Comparison of ENCODE assay signal across 10 mouse cellular contexts in the genomic region with DNA sequence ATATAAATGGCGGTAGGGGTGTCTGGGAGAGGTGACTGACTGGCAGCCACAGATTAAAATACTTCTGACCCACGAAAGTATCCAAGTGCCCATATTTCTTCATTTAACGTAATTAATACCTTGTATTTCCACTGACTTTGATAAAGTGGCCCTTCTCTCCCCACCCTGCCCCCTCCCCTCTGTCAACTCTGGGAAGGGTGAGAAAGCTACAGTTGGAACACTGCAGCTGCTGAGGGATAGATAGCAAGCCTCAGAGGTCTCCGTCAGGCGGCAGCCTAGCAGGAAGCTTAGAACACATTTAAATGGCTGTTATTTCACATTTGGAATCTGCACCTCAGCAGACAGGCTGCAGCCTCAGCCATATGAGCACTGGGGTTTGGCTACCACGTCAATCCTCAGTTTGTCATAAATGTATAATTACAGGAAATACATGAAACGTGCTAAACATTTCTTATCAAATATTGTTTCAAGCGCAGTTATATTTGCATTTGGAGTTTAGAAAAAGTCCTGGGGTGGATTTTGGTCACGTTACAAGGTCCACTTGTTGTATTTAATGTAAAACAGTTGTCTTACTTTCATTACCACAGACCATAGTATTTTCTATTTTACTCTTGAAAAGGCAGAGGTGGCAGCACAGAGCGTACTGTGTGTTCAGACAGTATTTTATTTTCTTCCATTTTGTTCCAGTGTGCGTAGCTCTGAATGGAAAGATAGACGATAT.
DNase-seq lines count a peak whose midpoint lies in the region; ATAC-seq and TF ChIP-seq lines count a peak whose summit lies in the region.
"Had no signal": no experiment of that assay in that cellular context is flagged by ENCODE, and none has a peak within 500 bp of the region (broad histone marks: within the 10 kb centered on the region; RNA-seq: fewer than 3 reads in every experiment).

No protein-coding gene starts in this region.

- H3K4me1 ChIP-seq in hindbrain, embryonic 10.5 days (replicated peaks), result peaks cover 59% of the 10 kb centered on the region
- no peaks in the 10 kb centered on the region for H3K4me1 ChIP-seq in hindbrain, postnatal 0 days (ENCODE audit: insufficient read depth, low read length)
- H3K4me1 ChIP-seq in limb, embryonic 12.5 days (replicated peaks), result peaks cover 52% of the 10 kb centered on the region
- H3K4me1 ChIP-seq in stomach, postnatal 0 days (replicated peaks; ENCODE audit: control insufficient read depth, insufficient read depth), result no peaks in the 10 kb centered on the region
- H3K4me1 ChIP-seq in midbrain, embryonic 11.5 days (ENCODE audit: control insufficient read depth, insufficient read depth, low read length), result peaks cover 10% of the 10 kb centered on the region

- no peak for TF ChIP-seq CTCF in hindbrain, postnatal 0 days (IDR thresholded peaks at IDR 0.05; ENCODE audit: low read depth)
- TF ChIP-seq CTCF in stomach, postnatal 0 days (IDR thresholded peaks at IDR 0.05; ENCODE audit: low read depth), result 0 out of 2 replicates have a peak, but pooled peaks have one; percentile 11

- ATAC-seq in hindbrain, postnatal 0 days, result no peak
- no peak; the same call in 1 of the 2 replicates for ATAC-seq in limb, embryonic 12.5 days (ENCODE audit: insufficient number of reproducible peaks, insufficient read depth, low FRiP score, low TSS enrichment, low read depth)
- no peak for ATAC-seq in stomach, postnatal 0 days (ENCODE audit: low FRiP score, low TSS enrichment)
- no peak for ATAC-seq in midbrain, embryonic 11.5 days (ENCODE audit: low FRiP score)

- peak overlapping the region; percentile 45 for H3K27ac ChIP-seq in hindbrain, embryonic 10.5 days
- H3K27ac ChIP-seq in hindbrain, postnatal 0 days, result no peak overlapping the region
- H3K27ac ChIP-seq in limb, embryonic 12.5 days, result peak overlapping the region; percentile 75
- no peak overlapping the region for H3K27ac ChIP-seq in stomach, postnatal 0 days (replicated peaks)
- H3K27ac ChIP-seq in midbrain, embryonic 11.5 days (ENCODE audit: low read depth, low read length), result no peak overlapping the region

- H3K4me3 ChIP-seq in hindbrain, embryonic 10.5 days, result no peak overlapping the region
- H3K4me3 ChIP-seq in hindbrain, postnatal 0 days (ENCODE audit: low read length), result no peak overlapping the region
- no peak overlapping the region for H3K4me3 ChIP-seq in limb, embryonic 12.5 days (replicated peaks)
- no peak overlapping the region for H3K4me3 ChIP-seq in stomach, postnatal 0 days (ENCODE audit: low read depth, low read length)
- no peak overlapping the region for H3K4me3 ChIP-seq in midbrain, embryonic 11.5 days (ENCODE audit: low read depth, low read length)

- no peak for DNase-seq in hindbrain, embryonic 10.5 days (ENCODE audit: low spot score)
- no peak for DNase-seq in hindbrain, postnatal 0 days (ENCODE audit: low spot score)
- peak; percentile 52 for DNase-seq in retina, postnatal 1 day
- no peak for DNase-seq in retina, embryonic 14.5 days (ENCODE audit: low spot score)
- no peak for DNase-seq in stomach, postnatal 0 days (ENCODE audit: low spot score)
- no peak for DNase-seq in urinary bladder, postnatal 10 days (ENCODE audit: low spot score)
- no peak for DNase-seq in midbrain, embryonic 11.5 days (ENCODE audit: low spot score, missing footprints)
- DNase-seq: cerebellum, postnatal 10 days; thymus, adult 2 months had no signal

- no peaks in the 10 kb centered on the region for H3K9me3 ChIP-seq in hindbrain, embryonic 10.5 days
- H3K9me3 ChIP-seq in hindbrain, postnatal 0 days (ENCODE audit: low read length), result no peaks in the 10 kb centered on the region
- H3K9me3 ChIP-seq in limb, embryonic 12.5 days, result no peaks in the 10 kb centered on the region
- no peaks in the 10 kb centered on the region for H3K9me3 ChIP-seq in stomach, postnatal 0 days (ENCODE audit: control insufficient read depth, low read length)
- no peaks in the 10 kb centered on the region for H3K9me3 ChIP-seq in midbrain, embryonic 11.5 days (ENCODE audit: control insufficient read depth, low read length)

- no peak overlapping the region for H3K4me2 ChIP-seq in hindbrain, postnatal 0 days (ENCODE audit: low read depth, low read length)
- peak overlapping the region; percentile 27 for H3K4me2 ChIP-seq in limb, embryonic 12.5 days
- H3K4me2 ChIP-seq in stomach, postnatal 0 days (replicated peaks; ENCODE audit: low read depth), result no peak overlapping the region; the same call in 1 of the 2 replicates
- H3K4me2 ChIP-seq in midbrain, embryonic 11.5 days, result no peak overlapping the region

- H3K9ac ChIP-seq in hindbrain, postnatal 0 days (replicated peaks; ENCODE audit: low read length), result no peak overlapping the region
- no peak overlapping the region; the same call in 1 of the 2 replicates for H3K9ac ChIP-seq in limb, embryonic 12.5 days (replicated peaks)
- no peak overlapping the region for H3K9ac ChIP-seq in stomach, postnatal 0 days (ENCODE audit: low read length)
- H3K9ac ChIP-seq in midbrain, embryonic 11.5 days (ENCODE audit: low read length), result no peak overlapping the region

- no peaks in the 10 kb centered on the region for H3K27me3 ChIP-seq in hindbrain, embryonic 10.5 days (ENCODE audit: insufficient read depth, poor library complexity, severe bottlenecking)
- no peaks in the 10 kb centered on the region for H3K27me3 ChIP-seq in hindbrain, postnatal 0 days (ENCODE audit: insufficient read depth, low read length)
- H3K27me3 ChIP-seq in limb, embryonic 12.5 days, result no peaks in the 10 kb centered on the region; the same call in 1 of the 2 replicates
- H3K27me3 ChIP-seq in stomach, postnatal 0 days (ENCODE audit: control insufficient read depth, insufficient read depth, low read length), result no peaks in the 10 kb centered on the region
- no peaks in the 10 kb centered on the region for H3K27me3 ChIP-seq in midbrain, embryonic 11.5 days (ENCODE audit: control insufficient read depth, insufficient read depth, low read length)

- WGBS in hindbrain, embryonic 10.5 days, result 79% methylated on average over 12 of the region's 12 CpGs
- WGBS in hindbrain, postnatal 0 days, result 69% methylated on average over 12 of the region's 12 CpGs
- 40% methylated on average over 12 of the region's 12 CpGs for WGBS in limb, embryonic 12.5 days
- 50% methylated on average over 12 of the region's 12 CpGs for WGBS in stomach, postnatal 0 days
- 79% methylated on average over 12 of the region's 12 CpGs for WGBS in midbrain, embryonic 11.5 days

- TF ChIP-seq EP300 in stomach, postnatal 0 days (optimal IDR thresholded peaks at IDR 0.05), result no peak

- no peaks in the 10 kb centered on the region for H3K36me3 ChIP-seq in hindbrain, embryonic 10.5 days
- H3K36me3 ChIP-seq in hindbrain, postnatal 0 days (ENCODE audit: insufficient read depth, low read length), result no peaks in the 10 kb centered on the region
- H3K36me3 ChIP-seq in limb, embryonic 12.5 days, result no peaks in the 10 kb centered on the region
- H3K36me3 ChIP-seq in stomach, postnatal 0 days (ENCODE audit: control insufficient read depth, insufficient read depth, low read length), result no peaks in the 10 kb centered on the region
- no peaks in the 10 kb centered on the region for H3K36me3 ChIP-seq in midbrain, embryonic 11.5 days (ENCODE audit: control insufficient read depth, insufficient read depth, low read length)

Comparison
In these comparisons a context has a peak if more than half of its experiments do, and no peak if none do; other contexts are left out.
1. H3K27ac ChIP-seq: peak in hindbrain, embryonic 10.5 days (single experiment) and limb, embryonic 12.5 days (single experiment); none in hindbrain, postnatal 0 days (single experiment), stomach, postnatal 0 days (single experiment) and midbrain, embryonic 11.5 days (single experiment).